Mouse (Mus musculus): ENCODE data around the gene Gm20388. TPM values are rescaled to one million over a fixed set of nuclear protein-coding genes. Genes with fewer than 3 reads are reported as not detected.

Gene Gm20388
- total and polyA plus RNA-seq, 2 experiments from 2014 or later: 51.3 TPM; not detected in 1

DNA sequence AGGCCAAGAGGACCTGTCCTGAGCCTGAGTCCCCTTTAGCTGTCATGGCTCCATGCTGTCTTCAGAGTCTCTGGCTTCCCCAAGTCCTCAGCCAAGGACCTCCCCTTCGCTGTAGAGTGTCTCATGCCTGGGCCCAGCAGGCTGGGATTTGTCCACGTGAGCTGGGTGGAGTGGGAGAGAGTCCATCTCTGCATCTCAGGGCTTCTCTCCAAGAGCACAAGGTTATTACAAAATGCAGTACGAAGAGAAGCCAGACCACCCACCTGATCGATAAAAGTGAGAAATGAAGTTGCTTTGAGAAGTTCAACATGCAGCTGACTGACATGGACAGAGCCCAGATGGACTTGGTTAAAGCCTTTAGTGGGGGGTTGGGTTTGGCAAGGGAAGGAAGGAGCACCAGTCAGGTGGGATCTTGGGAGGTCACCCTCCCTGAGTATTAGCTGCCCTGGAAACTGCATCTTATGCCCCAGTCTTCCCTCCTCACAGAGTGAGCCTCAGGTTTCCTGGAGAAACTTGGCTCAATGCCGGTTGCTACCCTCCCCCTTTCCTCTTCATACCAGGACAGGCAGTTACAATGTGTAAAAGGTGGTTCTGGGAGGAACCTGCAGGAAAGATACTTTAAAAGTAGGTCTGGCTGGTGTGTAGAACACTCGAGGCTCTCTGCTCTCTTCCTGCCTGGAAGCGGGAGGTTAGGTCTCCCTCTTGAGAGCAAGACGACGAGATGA is 2705.7 kb downstream of the Gm20388 start:
- DNase-seq (no peak), ATAC-seq (no peak)
- Histone ChIP-seq H3K9me3 (ENCODE audit: low read length) (no peaks in the 10 kb centered on the region), H3K9ac (no peak overlapping the region), H3K27me3 (ENCODE audit: insufficient read depth, low read length) (no peaks in the 10 kb centered on the region), H3K36me3 (ENCODE audit: insufficient read depth) (peaks cover 12% of the 10 kb centered on the region; the same call in 1 of the 2 replicates), H3K4me2 (ENCODE audit: low read depth) (no peak overlapping the region), H3K27ac (ENCODE audit: low read depth, low read length) (no peak overlapping the region), H3K4me3 (ENCODE audit: low read depth, low read length) (no peak overlapping the region), H3K4me1 (ENCODE audit: insufficient read depth) (peaks cover 9% of the 10 kb centered on the region)
- TF ChIP-seq CTCF (IDR thresholded peaks at IDR 0.05; ENCODE audit: low read depth): no peak
- 70% methylated on average over 9 of the region's 9 CpGs for WGBS

DNA sequence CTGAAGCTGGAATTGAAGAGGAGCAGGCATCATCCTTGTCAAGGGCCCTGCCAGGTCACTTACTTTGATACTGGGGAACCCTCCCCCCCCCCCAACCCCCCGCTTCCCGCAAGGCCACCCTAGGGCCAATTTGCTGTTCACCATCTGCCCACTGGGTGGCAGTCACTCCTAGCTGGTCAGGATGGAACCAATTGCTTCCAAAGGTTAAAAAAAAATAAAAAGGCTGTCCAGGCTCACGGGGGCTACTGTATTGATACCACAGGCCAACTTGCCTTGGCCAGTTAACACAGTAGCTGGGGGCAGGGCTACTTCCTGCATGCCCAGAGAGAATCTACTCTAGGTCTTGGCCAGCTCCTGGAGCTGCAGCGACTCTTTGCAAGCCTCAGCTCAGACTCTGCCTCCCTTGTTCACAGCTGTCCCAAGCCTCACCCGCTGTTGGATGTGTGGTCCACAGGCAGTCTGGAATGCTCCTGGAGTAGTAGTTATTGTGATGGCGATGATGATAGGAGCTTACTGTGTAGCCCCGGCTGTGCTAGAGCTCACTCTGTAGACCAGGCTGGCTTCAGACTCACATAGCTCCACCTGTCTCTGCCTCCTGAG is 2707.4 kb downstream of the Gm20388 start:
- peaks cover 12% of the 10 kb centered on the region; the same call in 1 of the 2 replicates for H3K36me3 ChIP-seq (ENCODE audit: insufficient read depth)
- ATAC-seq (peak; percentile 47), DNase-seq (peak; percentile 85)
- H3K4me3 ChIP-seq (ENCODE audit: low read depth, low read length): no peak overlapping the region
- no peaks in the 10 kb centered on the region for H3K9me3 ChIP-seq (ENCODE audit: low read length)
- H3K27me3 ChIP-seq (ENCODE audit: insufficient read depth, low read length): no peaks in the 10 kb centered on the region
- no peak overlapping the region for H3K27ac ChIP-seq (ENCODE audit: low read depth, low read length)
- no peak overlapping the region for H3K9ac ChIP-seq
- 31% methylated on average over 5 of the region's 7 CpGs for WGBS
- H3K4me1 ChIP-seq (ENCODE audit: insufficient read depth): no peaks in the 10 kb centered on the region
- peak; percentile 74 for TF ChIP-seq CTCF (IDR thresholded peaks at IDR 0.05; ENCODE audit: low read depth)
- H3K4me2 ChIP-seq (ENCODE audit: low read depth): no peak overlapping the region

DNA sequence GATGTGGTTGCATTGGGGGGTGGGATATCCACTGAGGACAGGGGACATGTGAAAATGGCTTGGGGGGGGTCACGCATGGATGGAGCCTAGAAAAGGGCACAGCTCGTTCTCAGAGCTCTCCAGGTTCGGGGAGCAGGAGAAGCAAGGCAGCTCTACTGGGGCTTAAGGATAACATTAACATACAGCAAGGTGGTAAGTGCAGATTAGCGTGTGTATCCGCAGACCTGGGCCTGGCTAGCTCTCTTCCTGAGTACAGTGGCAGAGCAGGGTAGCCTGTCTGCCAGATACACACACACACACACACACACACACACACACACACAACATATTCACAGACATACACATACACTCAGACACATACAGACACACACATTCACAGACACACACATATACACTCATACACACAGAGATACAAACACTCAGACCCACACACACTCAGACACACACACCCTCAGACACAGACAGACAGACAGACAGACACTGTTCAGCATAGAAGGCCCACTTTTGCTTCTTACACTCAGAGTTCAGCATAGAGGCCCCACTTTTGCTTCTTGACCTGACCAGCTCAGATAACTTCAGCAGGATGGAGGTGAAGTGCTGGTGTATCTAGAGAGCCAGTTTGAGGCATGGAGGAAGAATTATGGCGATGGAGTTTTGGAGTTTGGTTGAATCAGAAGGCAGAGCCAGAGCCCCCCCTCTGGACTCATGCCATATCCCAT is 2708.2 kb downstream of the Gm20388 start:
- TF ChIP-seq CTCF (IDR thresholded peaks at IDR 0.05; ENCODE audit: low read depth): no peak
- H3K9me3 ChIP-seq (ENCODE audit: low read length): no peaks in the 10 kb centered on the region
- no peak overlapping the region for H3K27ac ChIP-seq (ENCODE audit: low read depth, low read length)
- 65% methylated on average over 6 of the region's 6 CpGs for WGBS
- H3K27me3 ChIP-seq (ENCODE audit: insufficient read depth, low read length): no peaks in the 10 kb centered on the region
- H3K4me3 ChIP-seq (ENCODE audit: low read depth, low read length): no peak overlapping the region
- DNase-seq (no peak), ATAC-seq (no peak)
- H3K4me2 ChIP-seq (ENCODE audit: low read depth): no peak overlapping the region
- H3K36me3 ChIP-seq (ENCODE audit: insufficient read depth): peaks cover 12% of the 10 kb centered on the region; the same call in 1 of the 2 replicates
- H3K4me1 ChIP-seq (ENCODE audit: insufficient read depth): no peaks in the 10 kb centered on the region
- no peak overlapping the region for H3K9ac ChIP-seq

DNA sequence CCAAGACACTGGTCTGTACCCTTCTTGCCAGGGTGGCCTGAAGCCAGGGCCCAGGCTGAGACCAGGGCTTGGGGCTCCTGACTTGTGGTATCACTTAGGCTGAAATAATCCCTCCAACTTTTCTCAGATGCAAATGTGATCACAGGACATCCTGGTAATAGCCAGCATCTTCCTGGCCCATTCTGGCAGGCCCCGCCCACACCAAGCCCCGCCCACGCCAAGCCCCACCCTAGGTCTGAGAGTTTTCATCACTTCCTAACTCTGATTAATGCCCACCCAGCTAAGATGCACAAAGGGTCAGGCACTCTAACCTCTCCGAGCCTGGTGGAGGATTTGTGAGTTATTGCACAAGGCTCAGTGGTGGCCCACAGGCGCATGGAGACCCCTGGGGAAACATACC is 2709.8 kb downstream of the Gm20388 start:
- Histone ChIP-seq H3K27ac (ENCODE audit: low read depth, low read length) (no peak overlapping the region), H3K9me3 (ENCODE audit: low read length) (no peaks in the 10 kb centered on the region), H3K9ac (no peak overlapping the region), H3K36me3 (ENCODE audit: insufficient read depth) (0 out of 2 replicates have a peak, but pooled peaks cover under 1% of the 10 kb centered on the region), H3K4me2 (ENCODE audit: low read depth) (no peak overlapping the region), H3K4me3 (ENCODE audit: low read depth, low read length) (no peak overlapping the region), H3K4me1 (ENCODE audit: insufficient read depth) (no peaks in the 10 kb centered on the region), H3K27me3 (ENCODE audit: insufficient read depth, low read length) (no peaks in the 10 kb centered on the region)
- DNase-seq: no peak
- WGBS: 39% methylated on average over 5 of the region's 5 CpGs
- ATAC-seq: no peak
- no peak for TF ChIP-seq CTCF (IDR thresholded peaks at IDR 0.05; ENCODE audit: low read depth)

DNA sequence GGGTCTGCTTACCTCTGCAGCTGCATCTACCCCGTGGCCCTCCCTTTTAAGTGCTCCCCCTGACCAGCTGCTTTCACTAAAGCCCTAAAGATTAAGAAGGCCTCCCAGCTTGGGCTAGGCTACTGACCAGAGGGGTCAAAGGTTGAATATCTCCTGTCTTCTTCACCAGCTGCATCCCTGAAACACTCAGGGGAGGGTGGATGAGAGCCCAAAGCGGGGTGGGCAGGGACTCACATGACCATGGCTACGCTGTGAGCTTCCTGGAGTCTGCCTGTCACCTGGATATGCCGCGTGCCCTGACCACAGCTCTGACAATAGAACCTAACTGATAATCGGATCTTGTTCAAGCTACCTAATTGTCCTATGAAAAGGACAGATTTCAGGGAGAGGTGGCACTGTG is 2712.1 kb downstream of the Gm20388 start, which contains the start of gene Pabpn1l:
Gene Pabpn1l (minus strand): TSS at position 13 of the 400 bp plus-strand sequence.
- no peak within 1 kb of the TSS for H3K4me2 ChIP-seq (ENCODE audit: low read depth)
- no peak for ATAC-seq
- H3K4me1 ChIP-seq (ENCODE audit: insufficient read depth): no peaks in the 10 kb centered on the region
- H3K9ac ChIP-seq: no peak within 1 kb of the TSS
- no peaks in the 10 kb centered on the region for H3K27me3 ChIP-seq (ENCODE audit: insufficient read depth, low read length)
- 67% methylated on average over 6 of the region's 6 CpGs for WGBS
- H3K36me3 ChIP-seq (ENCODE audit: insufficient read depth): no peaks in the 10 kb centered on the region
- no peak for TF ChIP-seq CTCF (IDR thresholded peaks at IDR 0.05; ENCODE audit: low read depth)
- no peak for DNase-seq
- H3K4me3 ChIP-seq (ENCODE audit: low read depth, low read length): no peak within 1 kb of the TSS
- H3K9me3 ChIP-seq (ENCODE audit: low read length): no peaks in the 10 kb centered on the region
- no peak within 1 kb of the TSS for H3K27ac ChIP-seq (ENCODE audit: low read depth, low read length)

DNA sequence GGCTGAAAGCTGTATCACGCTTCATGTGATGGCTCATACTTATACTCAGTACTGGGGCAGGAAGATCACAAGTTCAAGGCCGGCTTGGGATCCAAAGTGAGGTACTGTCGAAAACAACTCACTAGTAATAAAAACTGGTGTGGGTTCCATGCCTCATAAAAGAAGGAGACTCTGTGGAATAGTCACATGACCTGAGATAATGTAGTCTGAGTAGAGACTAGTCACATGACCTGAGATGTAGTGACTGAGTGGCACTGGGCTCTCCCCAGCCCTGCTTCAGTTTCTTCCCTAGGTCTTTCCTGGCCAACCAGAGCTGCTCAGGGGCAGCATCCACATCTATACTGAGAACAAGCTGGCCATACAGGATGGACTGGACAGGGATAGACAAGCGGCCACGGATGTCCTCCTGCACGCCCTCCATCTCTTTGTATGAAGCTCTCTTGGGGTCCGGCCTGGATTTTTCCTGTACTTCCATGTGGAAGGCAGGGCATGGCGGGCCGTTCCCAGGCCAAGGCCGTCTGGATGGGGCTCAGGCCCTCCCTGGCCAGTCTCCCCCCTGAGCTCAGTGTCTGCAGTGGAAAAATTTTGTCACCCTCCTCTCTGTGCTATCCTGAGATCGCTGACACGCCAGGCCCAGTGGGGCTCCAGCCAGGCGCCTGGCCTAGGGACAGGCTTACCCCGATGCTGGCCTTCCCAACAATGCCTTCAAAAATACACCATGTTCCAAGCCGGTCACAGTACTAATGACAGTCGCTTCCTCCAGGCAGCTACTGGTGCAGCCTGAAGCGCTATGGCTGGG is 2713.4 kb downstream of the Gm20388 start:
- Histone ChIP-seq H3K4me1 (ENCODE audit: insufficient read depth) (no peaks in the 10 kb centered on the region), H3K9ac (no peak overlapping the region), H3K4me2 (ENCODE audit: low read depth) (no peak overlapping the region), H3K4me3 (ENCODE audit: low read depth, low read length) (no peak overlapping the region), H3K27ac (ENCODE audit: low read depth, low read length) (no peak overlapping the region), H3K9me3 (ENCODE audit: low read length) (no peaks in the 10 kb centered on the region), H3K36me3 (ENCODE audit: insufficient read depth) (no peaks in the 10 kb centered on the region; the same call in 1 of the 2 replicates), H3K27me3 (ENCODE audit: insufficient read depth, low read length) (no peaks in the 10 kb centered on the region)
- no peak for ATAC-seq
- DNase-seq: no peak
- WGBS: 90% methylated on average over 17 of the region's 17 CpGs
- no peak for TF ChIP-seq CTCF (IDR thresholded peaks at IDR 0.05; ENCODE audit: low read depth)

All from forebrain, postnatal 0 days (tissue).